Mouse (Mus musculus) ovary, adult 10 weeks (tissue): ENCODE results near the gene Fate1. TPM values are rescaled to one million over a fixed set of nuclear protein-coding genes. Genes with fewer than 3 reads are reported as not detected.

Experiments used
- polyA plus RNA-seq: library from polyadenylated mRNA; stranded (reverse); fragments of 350-450 nt; fragmentation: Illumina TruSeq; extraction: RNeasy Lipid Tissue Mini Kit (QIAGEN cat#74804); gene quantifications from one replicate; pipeline ENCODE4 v1.2.3, GENCODE M21; 2014

The Fate1 gene
- not detected for polyA plus RNA-seq

GRCm38 (mm10) chrX:71972686-71973085 is at the start of gene Fate1:
Gene Fate1 (plus strand): TSS chrX:71972986.

GRCm38 (mm10) chrX:71962073-71963051 is 10.4 kb upstream of the Fate1 start, which contains the start of gene Prrg3:
Gene Prrg3 (plus strand): TSS chrX:71962624.

GRCm38 (mm10) chrX:71991549-71991948 is 18.8 kb downstream of the Fate1 start, which contains the start of gene Cnga2:
Gene Cnga2 (plus strand): TSS chrX:71991849.

Other genes with a start within 250 kb of the Fate1 start
- gene Vma21, start 157.1 kb upstream of the Fate1 start, polyA plus RNA-seq = 147 TPM
- gene Gm1141, start 52.0 kb upstream of the Fate1 start, polyA plus RNA-seq = 0.77 TPM
- 22.4 TPM for gene Prrg3, start 10.4 kb upstream of the Fate1 start, polyA plus RNA-seq
- gene Cnga2, start 18.9 kb downstream of the Fate1 start, polyA plus RNA-seq = not detected
- gene Magea4, start 249.0 kb downstream of the Fate1 start, polyA plus RNA-seq = not detected